Mouse (Mus musculus) ES-E14 (cell line): ENCODE measurements around the gene Alk.

Experiments used
- CHD2 ChIP-seq: IDR thresholded peaks from 2 replicates; pipeline ENCODE4 v1.6.1; 2014; ENCODE audit warnings: mild to moderate bottlenecking, low read depth, low read length, inconsistent platforms
- ZC3H11A ChIP-seq: IDR thresholded peaks from 2 replicates; pipeline ENCODE4 v1.6.1; 2012; ENCODE audit warnings: low read depth, mild to moderate bottlenecking, inconsistent platforms, low read length, borderline replicate concordance

DNA sequence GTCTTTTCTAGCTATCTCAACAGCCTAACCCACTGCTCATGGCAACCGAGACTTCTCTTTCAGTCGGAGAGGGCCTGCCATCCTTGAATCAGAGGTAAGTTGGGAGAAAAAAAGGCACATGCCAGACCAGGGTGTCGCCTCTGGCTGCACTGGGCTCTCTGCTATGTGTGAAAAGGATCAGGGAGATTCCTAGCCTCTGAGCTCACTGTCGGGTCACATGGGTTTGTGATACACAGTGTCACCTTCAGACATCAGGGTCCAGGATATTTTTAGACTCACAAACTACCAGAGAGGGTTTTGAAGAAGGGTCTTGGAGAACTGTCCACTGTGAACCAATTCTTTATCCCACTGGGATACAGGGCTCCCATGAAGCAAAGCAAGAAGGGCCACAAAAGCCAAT is 352.9 kb downstream of the Alk start:
- TF ChIP-seq ZC3H11A: no peak
- TF ChIP-seq CHD2: no peak
